Mouse (Mus musculus) embryonic fibroblast, embryonic 13.5 days (primary cell): ENCODE data around the gene Dok1.

Experiments
- CTCF ChIP-seq: IDR thresholded peaks from 2 replicates; pipeline ENCODE4 v1.5.1; 2011; ENCODE audit warnings: mild to moderate bottlenecking, control low read depth, low read length, moderate library complexity, borderline replicate concordance; ENCODE audit not compliant: insufficient read depth
- POLR2A ChIP-seq: IDR thresholded peaks from 2 replicates; pipeline ENCODE4 v1.6.1; 2011; ENCODE audit warnings: low read depth, mild to moderate bottlenecking, control low read depth, low read length, moderate library complexity

GRCm38 (mm10) chr6:83029777-83030176 lies 3.5 kb downstream of the Dok1 start:
- no peak for TF ChIP-seq CTCF
- TF ChIP-seq POLR2A = no peak; the same call in 1 of the 2 replicates
